Mouse (Mus musculus) MEL (cell line): ENCODE results near the gene Ivns1abp. TPM values are rescaled to one million over a fixed set of nuclear protein-coding genes. Genes with fewer than 3 reads are reported as not detected.

Experiments used
- DNase-seq: peaks from one replicate; pipeline ENCODE4 v3.0.0; 2011; ENCODE audit warnings: low read depth, low spot score
- H3K27ac ChIP-seq: 2 replicates; pipeline ENCODE4 v1.5.1; 2012; ENCODE audit warnings: low read depth, mild to moderate bottlenecking, control low read depth, low read length, moderate library complexity; ENCODE audit not compliant: control insufficient read depth
- H3K27me3 ChIP-seq, 2 experiments: fragments of 150-350 bp in 1 of 2; sonication (generic) in 1 of 2; 2 replicates each; pipeline ENCODE4 v1.6.1; 2012; ENCODE audit warnings: low read length in 2 of 2, mild to moderate bottlenecking in 2 of 2, improper control_type of control experiment in 1 of 2, moderate library complexity in 1 of 2; ENCODE audit not compliant: insufficient read depth in 2 of 2, control insufficient read depth in 1 of 2
- H3K36me3 ChIP-seq, 2 experiments: 2 replicates each; pipeline ENCODE4 v1.6.1; 2012 to 2014; ENCODE audit warnings: low read length in 2 of 2, improper control_type of control experiment in 1 of 2, inconsistent platforms in 1 of 2, mild to moderate bottlenecking in 1 of 2; ENCODE audit not compliant: insufficient read depth in 2 of 2, control insufficient read depth in 1 of 2
- H3K4me1 ChIP-seq, 2 experiments: fragments of 150-350 bp in 1 of 2; sonication (generic) in 1 of 2; 2 replicates each; pipeline ENCODE4 v1.6.1; 2012; ENCODE audit warnings: low read length in 2 of 2, improper control_type of control experiment in 1 of 2, mild to moderate bottlenecking in 1 of 2; ENCODE audit not compliant: insufficient read depth in 2 of 2, control insufficient read depth in 1 of 2
- H3K4me3 ChIP-seq, 2 experiments: fragments of 150-350 bp in 1 of 2; sonication (generic) in 1 of 2; 2 replicates each; pipeline ENCODE4 v1.5.1; 2012; ENCODE audit warnings: low read depth in 2 of 2, low read length in 2 of 2, mild to moderate bottlenecking in 2 of 2, moderate library complexity in 2 of 2, control low read depth in 1 of 2, improper control_type of control experiment in 1 of 2; ENCODE audit not compliant: control insufficient read depth in 1 of 2, insufficient read depth in 1 of 2
- H3K79me2 ChIP-seq: 2 replicates; pipeline ENCODE4 v1.6.1; 2012; ENCODE audit warnings: mild to moderate bottlenecking, low read length, moderate library complexity; ENCODE audit not compliant: control insufficient read depth, poor library complexity, insufficient read depth
- H3K9ac ChIP-seq: 2 replicates; pipeline ENCODE4 v1.6.1; 2012; ENCODE audit warnings: low read depth, mild to moderate bottlenecking, control low read depth, low read length, moderate library complexity; ENCODE audit not compliant: control insufficient read depth, poor library complexity, severe bottlenecking
- H3K9me3 ChIP-seq: fragments of 150-350 bp; sonication (generic); replicated peaks from 2 replicates; pipeline ENCODE4 v1.6.1; 2012; ENCODE audit warnings: mild to moderate bottlenecking, low read length, improper control_type of control experiment, moderate library complexity; ENCODE audit not compliant: insufficient read depth
- CHD2 ChIP-seq: IDR thresholded peaks from 2 replicates; pipeline ENCODE4 v1.6.1; 2011; ENCODE audit warnings: low read length, improper control_type of control experiment
- CTCF ChIP-seq, 3 experiments: IDR thresholded peaks in 2 of 3; conservative IDR thresholded peaks in 1 of 3; 2 replicates each; pipeline ENCODE4 v1.5.1; 2011 to 2012; ENCODE audit warnings: low read length in 3 of 3, low read depth in 2 of 3, mild to moderate bottlenecking in 2 of 3, improper control_type of control experiment in 1 of 3, inconsistent platforms in 1 of 3, mixed read lengths in 1 of 3, moderate library complexity in 1 of 3; ENCODE audit not compliant: control insufficient read depth in 1 of 3, insufficient read depth in 1 of 3, poor library complexity in 1 of 3, severe bottlenecking in 1 of 3
- E2F4 ChIP-seq: IDR thresholded peaks from 2 replicates; pipeline ENCODE4 v1.6.1; 2011; ENCODE audit warnings: low read depth, low read length, improper control_type of control experiment, borderline replicate concordance
- ELF1 ChIP-seq: IDR thresholded peaks from 2 replicates; pipeline ENCODE4 v1.6.1; 2014; ENCODE audit warnings: low read depth, mild to moderate bottlenecking, inconsistent platforms, low read length, improper control_type of control experiment, moderate library complexity
- EP300 ChIP-seq, 2 experiments: IDR thresholded peaks; 2 replicates each; pipeline ENCODE4 v1.6.1; 2011; ENCODE audit warnings: improper control_type of control experiment in 2 of 2, low read length in 2 of 2, low read depth in 1 of 2, mild to moderate bottlenecking in 1 of 2
- GATA1 ChIP-seq: IDR thresholded peaks from 2 replicates; pipeline ENCODE4 v1.6.1; 2011; ENCODE audit warnings: low read depth, low read length, improper control_type of control experiment
- JUND ChIP-seq: IDR thresholded peaks from 2 replicates; pipeline ENCODE4 v1.6.1; 2011; ENCODE audit warnings: low read depth, mild to moderate bottlenecking, improper control_type of control experiment, low read length
- KAT2A ChIP-seq: conservative IDR thresholded peaks from 2 replicates; pipeline ENCODE4 v1.6.1; 2012; ENCODE audit warnings: low read depth, low read length, improper control_type of control experiment, inconsistent platforms
- MAX ChIP-seq: IDR thresholded peaks from 2 replicates; pipeline ENCODE4 v1.6.1; 2011; ENCODE audit warnings: low read length, improper control_type of control experiment
- MAZ ChIP-seq: IDR thresholded peaks from 2 replicates; pipeline ENCODE4 v1.6.1; 2012; ENCODE audit warnings: low read depth, mild to moderate bottlenecking, inconsistent platforms, low read length, improper control_type of control experiment
- MXI1 ChIP-seq: IDR thresholded peaks from 2 replicates; pipeline ENCODE4 v1.6.1; 2011; ENCODE audit warnings: mild to moderate bottlenecking, low read depth, low read length, improper control_type of control experiment
- MYB ChIP-seq: IDR thresholded peaks from 2 replicates; pipeline ENCODE4 v1.6.1; 2011; ENCODE audit warnings: mild to moderate bottlenecking, low read depth, low read length, improper control_type of control experiment
- NRF1 ChIP-seq: IDR thresholded peaks from 2 replicates; pipeline ENCODE4 v1.6.1; 2014; ENCODE audit warnings: low read depth, mild to moderate bottlenecking, inconsistent platforms, low read length, improper control_type of control experiment, moderate library complexity; ENCODE audit not compliant: poor library complexity, insufficient read depth, severe bottlenecking
- POLR2AphosphoS2 ChIP-seq: IDR thresholded peaks from 2 replicates; pipeline ENCODE4 v1.6.1; 2011; ENCODE audit warnings: low read length, improper control_type of control experiment
- POLR2AphosphoS5 ChIP-seq: IDR thresholded peaks from 2 replicates; pipeline ENCODE4 v1.6.1; 2012; ENCODE audit warnings: low read depth, borderline replicate concordance, mild to moderate bottlenecking, inconsistent platforms, low read length, moderate library complexity, mixed read lengths
- RAD21 ChIP-seq: IDR thresholded peaks from 2 replicates; pipeline ENCODE4 v1.6.1; 2011; ENCODE audit warnings: mild to moderate bottlenecking, low read depth, low read length, improper control_type of control experiment
- RCOR1 ChIP-seq: IDR thresholded peaks from 2 replicates; pipeline ENCODE4 v1.6.1; 2012; ENCODE audit warnings: low read depth, mild to moderate bottlenecking, inconsistent platforms, low read length, improper control_type of control experiment
- SMC3 ChIP-seq: IDR thresholded peaks from 2 replicates; pipeline ENCODE4 v1.6.1; 2011; ENCODE audit warnings: low read depth, low read length, improper control_type of control experiment
- TBP ChIP-seq: IDR thresholded peaks from 2 replicates; pipeline ENCODE4 v1.8.0; 2011; ENCODE audit warnings: low read depth, low read length, improper control_type of control experiment
- UBTF ChIP-seq: IDR thresholded peaks from 2 replicates; pipeline ENCODE4 v1.6.1; 2012; ENCODE audit warnings: low read depth, mild to moderate bottlenecking, inconsistent platforms, low read length, improper control_type of control experiment, moderate library complexity, borderline replicate concordance; ENCODE audit not compliant: insufficient read depth
- ZMIZ1 ChIP-seq: IDR thresholded peaks from 2 replicates; pipeline ENCODE4 v1.6.1; 2012; ENCODE audit warnings: low read depth, mild to moderate bottlenecking, inconsistent platforms, low read length, improper control_type of control experiment, moderate library complexity
- ZNF384 ChIP-seq: IDR thresholded peaks from 2 replicates; pipeline ENCODE4 v1.6.1; 2012; ENCODE audit warnings: low read depth, mild to moderate bottlenecking, inconsistent platforms, low read length, improper control_type of control experiment
- polyA plus RNA-seq, 2 experiments: library from polyadenylated mRNA; stranded (reverse) in 1 of 2; unstranded in 1 of 2; fragments of >175 nt in 1 of 2; fragments of >200 nt in 1 of 2; gene quantifications; 2 replicates each; pipeline versions ENCODE4 v1.2.1 to v1.2.4; 2012; ENCODE audit warnings: low replicate concordance in 2 of 2, low read depth in 1 of 2; ENCODE audit not compliant: insufficient read length in 2 of 2, insufficient read depth in 1 of 2, missing spikeins in 1 of 2
- total RNA-seq: library from RNA; depleted of rRNA; stranded (reverse); fragments of 300-350 nt; gene quantifications from 2 replicates; pipeline ENCODE4 v1.2.3, GENCODE M21; 2012

Ivns1abp gene
- total and polyA plus RNA-seq, 3 experiments = 74.5 to 138 (median 127) TPM

- no peak for DNase-seq
- Histone ChIP-seq H3K27ac (no peak overlapping the region), H3K9ac (no peak overlapping the region), H3K9me3 (no peaks in the 10 kb centered on the region), H3K4me1 (no peaks in the 10 kb centered on the region), H3K79me2 (no peaks in the 10 kb centered on the region), H3K36me3 (no peaks in the 10 kb centered on the region), H3K4me3 (no peak overlapping the region), H3K27me3 (no peaks in the 10 kb centered on the region)
- TF ChIP-seq ZMIZ1 = no peak
- TF ChIP-seq NRF1 = no peak
- no peak for TF ChIP-seq GATA1
- TF ChIP-seq RCOR1 = no peak
- TF ChIP-seq JUND = no peak
- no peak for TF ChIP-seq CHD2
- no peak for TF ChIP-seq ELF1
- TF ChIP-seq KAT2A = no peak
These were observed 25.0 kb upstream of the Ivns1abp start for GRCm38 (mm10) chr1:151319267-151319666.

- H3K27ac ChIP-seq = no peak overlapping the region
- H3K36me3 ChIP-seq = no peaks in the 10 kb centered on the region
- DNase-seq = no peak
- H3K4me1 ChIP-seq = no peaks in the 10 kb centered on the region
- no peaks in the 10 kb centered on the region for H3K79me2 ChIP-seq
- no peak overlapping the region for H3K4me3 ChIP-seq
- TF ChIP-seq ZNF384 = no peak
- TF ChIP-seq ZMIZ1 = no peak
- TF ChIP-seq MXI1 = no peak
- TF ChIP-seq UBTF = no peak
- no peak for TF ChIP-seq POLR2AphosphoS5
- no peak overlapping the region for H3K9ac ChIP-seq
- H3K9me3 ChIP-seq = no peaks in the 10 kb centered on the region
- H3K27me3 ChIP-seq = no peaks in the 10 kb centered on the region
These were observed 23.9 kb upstream of the Ivns1abp start for GRCm38 (mm10) chr1:151320408-151320807.

GRCm38 (mm10) chr1:151325328-151325727 is 18.9 kb upstream of the Ivns1abp start:
- Histone ChIP-seq H3K27me3 (no peaks in the 10 kb centered on the region), H3K4me3 (no peak overlapping the region), H3K4me1 (no peaks in the 10 kb centered on the region), H3K9ac (no peak overlapping the region), H3K9me3 (no peaks in the 10 kb centered on the region), H3K36me3 (no peaks in the 10 kb centered on the region), H3K27ac (no peak overlapping the region), H3K79me2 (no peaks in the 10 kb centered on the region)
- DNase-seq = no peak
- no peak for TF ChIP-seq SMC3
- TF ChIP-seq CHD2 = no peak
- no peak for TF ChIP-seq E2F4
- no peak for TF ChIP-seq MAZ
- TF ChIP-seq MAX = no peak
- TF ChIP-seq CTCF (IDR thresholded peaks at IDR 0.05 in 2 of 3, conservative IDR thresholded peaks at IDR 0.05 in 1 of 3; ENCODE audit: control insufficient read depth in 1 of 3, insufficient read depth in 1 of 3, low read depth in 2 of 3, low read length in 3 of 3, poor library complexity in 1 of 3, severe bottlenecking in 1 of 3) = no peak
- TF ChIP-seq EP300 (IDR thresholded peaks at IDR 0.05; ENCODE audit: low read depth in 1 of 2, low read length in 2 of 2) = no peak
- no peak for TF ChIP-seq RAD21
- TF ChIP-seq GATA1 = no peak
- no peak for TF ChIP-seq ELF1
- TF ChIP-seq TBP = no peak
- TF ChIP-seq POLR2AphosphoS2 = no peak
- no peak for TF ChIP-seq MYB
